Mouse (Mus musculus) limb, embryonic 14.5 days (tissue): Measurements from ENCODE around the gene Mrgpre. TPM values are rescaled to one million over a fixed set of nuclear protein-coding genes. Genes with fewer than 3 reads are reported as not detected.

ENCODE experiments used
- ATAC-seq: fragments of 200-750 bp; cut with Nextera tagmentation; 2 replicates; pipeline ENCODE4 v1.8.0; 2017; ENCODE audit warnings: low read depth, moderate number of reproducible peaks, moderate TSS enrichment; ENCODE audit not compliant: low FRiP score
- DNase-seq: peaks from one replicate; pipeline ENCODE4 v3.0.0-alpha.2; 2015; ENCODE audit warnings: low spot score
- H3K27ac ChIP-seq: fragments of 300-500 bp; sonication (generic); replicated peaks from 2 replicates; pipeline ENCODE4 v1.5.1; 2014; ENCODE audit warnings: low read depth, mild to moderate bottlenecking, low read length, moderate library complexity, mixed read lengths
- H3K27me3 ChIP-seq: fragments of 300-500 bp; sonication (generic); 2 replicates; pipeline ENCODE4 v1.6.1; 2014; ENCODE audit warnings: low read length, mixed read lengths; ENCODE audit not compliant: control insufficient read depth, insufficient read depth
- H3K36me3 ChIP-seq: fragments of 300-500 bp; sonication (generic); 2 replicates; pipeline ENCODE4 v1.6.1; 2014; ENCODE audit warnings: mild to moderate bottlenecking, low read length, moderate library complexity, mixed read lengths; ENCODE audit not compliant: control insufficient read depth, insufficient read depth
- H3K4me1 ChIP-seq: fragments of 300-500 bp; sonication (generic); 2 replicates; pipeline ENCODE4 v1.6.1; 2014; ENCODE audit warnings: antibody characterized with exemption, low read length, mixed read lengths; ENCODE audit not compliant: control insufficient read depth, insufficient read depth
- H3K4me2 ChIP-seq: fragments of 300-500 bp; sonication (generic); replicated peaks from 2 replicates; pipeline ENCODE4 v1.6.1; 2014; ENCODE audit warnings: low read depth, mild to moderate bottlenecking, low read length, moderate library complexity; ENCODE audit not compliant: severe bottlenecking
- H3K4me3 ChIP-seq: fragments of 300-500 bp; sonication (generic); replicated peaks from 2 replicates; pipeline ENCODE4 v1.5.1; 2014; ENCODE audit warnings: low read length
- H3K9ac ChIP-seq: fragments of 300-500 bp; sonication (generic); 2 replicates; pipeline ENCODE4 v1.6.1; 2014; ENCODE audit warnings: mild to moderate bottlenecking, low read depth, low read length, moderate library complexity; ENCODE audit not compliant: severe bottlenecking
- H3K9me3 ChIP-seq: fragments of 300-500 bp; sonication (generic); 2 replicates; pipeline ENCODE4 v1.6.1; 2016; ENCODE audit warnings: low read length; ENCODE audit not compliant: control insufficient read depth
- POLR2A ChIP-seq: fragments of 200-500 bp; IDR thresholded peaks from 2 replicates; pipeline ENCODE4 v1.8.0; 2012; ENCODE audit warnings: inconsistent platforms, mild to moderate bottlenecking, moderate library complexity, borderline replicate concordance; ENCODE audit not compliant: insufficient read depth, insufficient read length; ENCODE audit errors: extremely low read depth
- whole genome bisulfite sequencing: fragments of 180-500 bp; shearing (Covaris S2); extraction: QIAGEN DNeasy Blood & Tissue Kit; methylation state at CpG from one replicate; pipeline ENCODE4 v1.1.7; 2014; 5-methylcytosine and 5-hydroxymethylcytosine counted together
- polyA plus RNA-seq, 2 experiments: library from polyadenylated mRNA; depleted of rRNA in 1 of 2; stranded (reverse) in 1 of 2; unstranded in 1 of 2; fragments of >200 nt; fragmentation: Nextera tagmentation in 1 of 2; extraction: Ambion mirVana in 1 of 2; gene quantifications; 2 replicates each; pipeline versions ENCODE4 v1.2.1 to v1.2.3; 2012 to 2014

Gene Mrgpre
- polyA plus RNA-seq, 2 experiments: 1.5 to 2.1 TPM

GRCm38 (mm10) chr7:143829504-143830331, 45.4 kb upstream of the Mrgpre start:
- peak overlapping the region; percentile 67 for H3K9ac ChIP-seq
- H3K4me1 ChIP-seq: peaks cover 11% of the 10 kb centered on the region
- H3K27me3 ChIP-seq: no peaks in the 10 kb centered on the region
- peak overlapping the region; percentile 65 for H3K4me3 ChIP-seq
- ATAC-seq: peak; percentile 98
- WGBS: under 1% methylated on average over 37 of the region's 37 CpGs
- peak overlapping the region; percentile 96 for H3K4me2 ChIP-seq
- H3K27ac ChIP-seq: peak overlapping the region; percentile 91
- H3K9me3 ChIP-seq: no peaks in the 10 kb centered on the region
- peak; percentile 13; the same call in 1 of the 2 replicates for TF ChIP-seq POLR2A
- DNase-seq: peak; percentile 98
- H3K36me3 ChIP-seq: no peaks in the 10 kb centered on the region

GRCm38 (mm10) chr7:143826985-143827384, 42.7 kb upstream of the Mrgpre start:
- Histone ChIP-seq H3K9ac (no peak overlapping the region), H3K4me2 (no peak overlapping the region), H3K4me1 (peaks cover 12% of the 10 kb centered on the region), H3K4me3 (no peak overlapping the region), H3K9me3 (no peaks in the 10 kb centered on the region), H3K27me3 (no peaks in the 10 kb centered on the region), H3K36me3 (no peaks in the 10 kb centered on the region), H3K27ac (no peak overlapping the region)
- no peak for ATAC-seq
- DNase-seq: no peak
- 86% methylated on average over 2 of the region's 2 CpGs for WGBS
- TF ChIP-seq POLR2A: no peak

DNA sequence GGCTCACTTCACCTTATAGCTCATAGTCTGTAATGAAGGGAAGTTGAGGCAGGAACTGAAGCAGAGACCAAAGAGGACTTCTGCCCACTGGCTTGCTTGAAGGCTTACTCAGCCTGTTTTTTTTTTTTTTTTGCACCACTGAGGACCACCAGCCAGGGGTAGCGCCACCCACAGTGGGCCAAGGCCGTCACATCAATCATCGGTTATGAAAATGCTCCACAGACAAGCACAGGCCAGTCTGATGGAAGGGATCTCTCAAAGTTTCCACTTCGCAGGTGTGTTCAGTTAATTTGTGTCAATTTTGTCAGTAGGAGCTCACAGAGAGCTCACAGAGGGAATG, 38.9 kb upstream of the Mrgpre start:
- peak overlapping the region; percentile 63 for H3K4me2 ChIP-seq
- H3K9me3 ChIP-seq: no peaks in the 10 kb centered on the region
- peak overlapping the region; percentile 60 for H3K4me3 ChIP-seq
- 0 out of 2 replicates have a peak overlapping the region, but pooled peaks have one; percentile 40 for H3K9ac ChIP-seq
- peaks cover 5% of the 10 kb centered on the region for H3K4me1 ChIP-seq
- H3K27ac ChIP-seq: peak overlapping the region; percentile 59
- no peaks in the 10 kb centered on the region for H3K27me3 ChIP-seq
- peaks cover 7% of the 10 kb centered on the region for H3K36me3 ChIP-seq
- no peak for TF ChIP-seq POLR2A
- DNase-seq: no peak
- ATAC-seq: no peak; the same call in 1 of the 2 replicates
- 80% methylated on average over 4 of the region's 4 CpGs for WGBS

- H3K27me3 ChIP-seq: no peaks in the 10 kb centered on the region
- H3K4me2 ChIP-seq: peak within 1 kb of the TSS; percentile 70
- peak; percentile 98 for DNase-seq
- peak within 1 kb of the TSS; percentile 60 for H3K4me3 ChIP-seq
- TF ChIP-seq POLR2A: no peak
- peak within 1 kb of the TSS; percentile 59 for H3K27ac ChIP-seq
- peaks cover 5% of the 10 kb centered on the region for H3K4me1 ChIP-seq
- H3K9me3 ChIP-seq: no peaks in the 10 kb centered on the region
- peak within 1 kb of the TSS; percentile 74 for H3K9ac ChIP-seq
- H3K36me3 ChIP-seq: peaks cover 7% of the 10 kb centered on the region
- peak; percentile 98 for ATAC-seq
- WGBS: under 1% methylated on average over 40 of the region's 40 CpGs
Measured at GRCm38 (mm10) chr7:143822375-143823265, 38.3 kb upstream of the Mrgpre start, which contains the start of the genes Nadsyn1 and Dhcr7. Gene Nadsyn1 (minus strand): TSS chr7:143822849. Gene Dhcr7 (plus strand): TSS chr7:143823145.

DNA sequence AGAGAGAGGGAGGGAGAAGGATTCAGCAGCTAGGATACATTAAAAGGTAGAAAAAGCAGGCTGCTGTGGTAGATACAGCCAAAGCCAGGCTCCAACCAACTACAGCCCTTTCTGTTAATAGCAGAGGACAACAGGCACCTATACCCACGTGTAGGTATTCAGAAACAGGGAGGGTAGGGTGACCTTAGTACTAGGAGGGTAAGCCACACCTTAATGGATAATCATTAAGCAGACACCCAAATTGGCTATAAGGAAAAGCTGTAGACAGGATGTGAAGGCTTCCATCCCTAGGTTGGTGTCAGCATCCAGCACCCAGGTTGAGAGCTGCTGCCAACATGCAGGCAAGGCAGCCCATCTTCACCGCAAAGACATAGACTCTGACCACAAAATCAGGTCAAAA, 36.9 kb upstream of the Mrgpre start:
- no peak for ATAC-seq
- H3K9ac ChIP-seq: no peak overlapping the region

More for the DNA sequence above, 36.9 kb upstream of the Mrgpre start:
- Histone ChIP-seq H3K36me3 (peaks cover 10% of the 10 kb centered on the region), H3K4me3 (no peak overlapping the region), H3K27ac (no peak overlapping the region), H3K9me3 (no peaks in the 10 kb centered on the region), H3K4me1 (peaks cover 5% of the 10 kb centered on the region), H3K27me3 (no peaks in the 10 kb centered on the region), H3K4me2 (no peak overlapping the region)
- no peak for DNase-seq
- TF ChIP-seq POLR2A: no peak
- WGBS: 87% methylated on average over 2 of the region's 2 CpGs
